Mouse (Mus musculus) thymus, adult 2 months (tissue): ENCODE measurements around the gene Phkg1.

ENCODE experiments used
- CTCF ChIP-seq: fragments of 200-500 bp; IDR thresholded peaks from 2 replicates; pipeline ENCODE4 v1.5.1; 2012; ENCODE audit warnings: mild to moderate bottlenecking, control low read depth, low read length, moderate library complexity, borderline replicate concordance; ENCODE audit not compliant: control insufficient read depth, poor library complexity, insufficient read depth; ENCODE audit errors: extremely low read depth
- POLR2A ChIP-seq: fragments of 200-500 bp; IDR thresholded peaks from 2 replicates; pipeline ENCODE4 v1.6.1; 2012; ENCODE audit warnings: mild to moderate bottlenecking, low read length, control low read depth, moderate library complexity; ENCODE audit not compliant: control insufficient read depth, poor library complexity, insufficient read depth; ENCODE audit errors: extremely low read depth

- TF ChIP-seq POLR2A (no peak), CTCF (no peak)
Observed at GRCm38 (mm10) chr5:129929924-129930855, 31.8 kb upstream of the Phkg1 start.
